In the genomic region with DNA sequence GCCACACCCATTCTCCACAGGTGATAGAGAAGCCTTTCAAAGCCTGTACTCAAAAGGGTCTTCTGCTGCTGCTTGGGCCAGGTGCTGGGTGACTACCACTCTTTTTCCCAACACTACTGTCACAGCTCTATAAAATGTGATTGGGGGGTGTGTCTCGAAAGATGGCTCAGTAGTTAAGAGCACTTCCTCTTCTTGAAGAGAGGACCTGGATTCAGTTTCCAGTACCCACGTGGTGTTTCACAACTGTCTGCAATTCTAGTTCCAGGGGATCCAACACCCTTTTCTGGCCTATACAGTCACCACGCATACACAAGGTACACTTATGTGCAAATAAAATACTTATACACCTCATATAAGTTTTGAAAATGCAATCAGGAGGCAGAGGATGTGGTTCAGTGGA, we compare ENCODE assay signal across 10 mouse cellular contexts.
"Had no signal": no experiment of that assay in that cellular context is flagged by ENCODE, and none has a peak within 500 bp of the region (broad histone marks: within the 10 kb centered on the region; RNA-seq: fewer than 3 reads in every experiment).

No protein-coding gene starts in this region.

- H3K9ac ChIP-seq: kidney, embryonic 15.5 days; liver, embryonic 13.5 days; lung, embryonic 14.5 days; stomach, embryonic 15.5 days had no signal

- H3K36me3 ChIP-seq: kidney, embryonic 15.5 days; liver, embryonic 13.5 days; stomach, embryonic 15.5 days had no signal

- H3K27me3 ChIP-seq: kidney, embryonic 15.5 days; liver, embryonic 13.5 days; stomach, embryonic 15.5 days had no signal

- H3K4me3 ChIP-seq: kidney, embryonic 15.5 days; liver, embryonic 13.5 days; stomach, embryonic 15.5 days had no signal

- H3K4me1 ChIP-seq: liver, embryonic 13.5 days; stomach, embryonic 15.5 days had no signal

- DNase-seq: kidney, adult 8-10 months; kidney, postnatal 10 days; kidney, postnatal 4 days; liver, embryonic 13.5 days; lung, embryonic 14.5 days; midbrain, embryonic 14.5 days; thymus, postnatal 25 days had no signal

- H3K27ac ChIP-seq: kidney, embryonic 15.5 days; liver, embryonic 13.5 days; macrophage; stomach, embryonic 15.5 days had no signal

- H3K9me3 ChIP-seq: kidney, embryonic 15.5 days; liver, embryonic 13.5 days; stomach, embryonic 15.5 days had no signal
